Mouse (Mus musculus) MEL (cell line): ENCODE data around the gene Vmn1r177.

ENCODE experiments used
- CTCF ChIP-seq, 3 experiments: IDR thresholded peaks in 2 of 3; conservative IDR thresholded peaks in 1 of 3; 2 replicates each; pipeline ENCODE4 v1.5.1; 2011 to 2012; ENCODE audit warnings: low read length in 3 of 3, low read depth in 2 of 3, mild to moderate bottlenecking in 2 of 3, improper control_type of control experiment in 1 of 3, inconsistent platforms in 1 of 3, mixed read lengths in 1 of 3, moderate library complexity in 1 of 3; ENCODE audit not compliant: control insufficient read depth in 1 of 3, insufficient read depth in 1 of 3, poor library complexity in 1 of 3, severe bottlenecking in 1 of 3
- E2F4 ChIP-seq: IDR thresholded peaks from 2 replicates; pipeline ENCODE4 v1.6.1; 2011; ENCODE audit warnings: low read depth, low read length, improper control_type of control experiment, borderline replicate concordance
- EP300 ChIP-seq, 2 experiments: IDR thresholded peaks; 2 replicates each; pipeline ENCODE4 v1.6.1; 2011; ENCODE audit warnings: improper control_type of control experiment in 2 of 2, low read length in 2 of 2, low read depth in 1 of 2, mild to moderate bottlenecking in 1 of 2
- GABPA ChIP-seq: IDR thresholded peaks from 2 replicates; pipeline ENCODE4 v1.6.1; 2012; ENCODE audit warnings: low read depth, mild to moderate bottlenecking, inconsistent platforms, low read length, improper control_type of control experiment, moderate library complexity
- GATA1 ChIP-seq: IDR thresholded peaks from 2 replicates; pipeline ENCODE4 v1.6.1; 2011; ENCODE audit warnings: low read depth, low read length, improper control_type of control experiment
- MAFK ChIP-seq: IDR thresholded peaks from 2 replicates; pipeline ENCODE4 v1.6.1; 2011; ENCODE audit warnings: low read depth, mild to moderate bottlenecking, low read length, improper control_type of control experiment, borderline replicate concordance
- NELFE ChIP-seq: IDR thresholded peaks from 2 replicates; pipeline ENCODE4 v1.6.1; 2011; ENCODE audit warnings: low read depth, low read length, improper control_type of control experiment
- NRF1 ChIP-seq: IDR thresholded peaks from 2 replicates; pipeline ENCODE4 v1.6.1; 2014; ENCODE audit warnings: low read depth, mild to moderate bottlenecking, inconsistent platforms, low read length, improper control_type of control experiment, moderate library complexity; ENCODE audit not compliant: poor library complexity, insufficient read depth, severe bottlenecking
- POLR2A ChIP-seq, 2 experiments: IDR thresholded peaks; 2 replicates each; pipeline ENCODE4 v1.6.1; 2011 to 2012; ENCODE audit warnings: low read length in 2 of 2, mild to moderate bottlenecking in 2 of 2, control low read depth in 1 of 2, improper control_type of control experiment in 1 of 2, low read depth in 1 of 2, moderate library complexity in 1 of 2; ENCODE audit not compliant: control insufficient read depth in 1 of 2, insufficient read depth in 1 of 2, poor library complexity in 1 of 2
- RCOR1 ChIP-seq: IDR thresholded peaks from 2 replicates; pipeline ENCODE4 v1.6.1; 2012; ENCODE audit warnings: low read depth, mild to moderate bottlenecking, inconsistent platforms, low read length, improper control_type of control experiment
- UBTF ChIP-seq: IDR thresholded peaks from 2 replicates; pipeline ENCODE4 v1.6.1; 2012; ENCODE audit warnings: low read depth, mild to moderate bottlenecking, inconsistent platforms, low read length, improper control_type of control experiment, moderate library complexity, borderline replicate concordance; ENCODE audit not compliant: insufficient read depth
- USF1 ChIP-seq: IDR thresholded peaks from 2 replicates; pipeline ENCODE4 v1.6.1; 2014; ENCODE audit warnings: low read depth, mild to moderate bottlenecking, inconsistent platforms, low read length, improper control_type of control experiment, moderate library complexity

GRCm38 (mm10) chr7:23891709-23892108, 25.5 kb upstream of the Vmn1r177 start, which contains the start of gene Vmn1r178:
- TF ChIP-seq CTCF (IDR thresholded peaks at IDR 0.05 in 2 of 3, conservative IDR thresholded peaks at IDR 0.05 in 1 of 3; ENCODE audit: control insufficient read depth in 1 of 3, insufficient read depth in 1 of 3, low read depth in 2 of 3, low read length in 3 of 3, poor library complexity in 1 of 3, severe bottlenecking in 1 of 3): no peak
- TF ChIP-seq E2F4: no peak
- no peak for TF ChIP-seq NELFE
- TF ChIP-seq GABPA: no peak
- TF ChIP-seq RCOR1: no peak
- TF ChIP-seq EP300 (IDR thresholded peaks at IDR 0.05; ENCODE audit: low read depth in 1 of 2, low read length in 2 of 2): no peak
- TF ChIP-seq MAFK: no peak
- no peak for TF ChIP-seq NRF1
- no peak for TF ChIP-seq GATA1
- TF ChIP-seq UBTF: no peak
- no peak for TF ChIP-seq USF1
- no peak for TF ChIP-seq POLR2A (IDR thresholded peaks at IDR 0.05; ENCODE audit: control insufficient read depth in 1 of 2, insufficient read depth in 1 of 2, low read depth in 1 of 2, low read length in 2 of 2, poor library complexity in 1 of 2)
